ENCODE assay signal across 9 mouse cellular contexts in genomic region chr6:124807986-124808357, GRCm38 (mm10). TPM values are rescaled to one million over a fixed set of nuclear protein-coding genes. Genes with fewer than 3 reads are reported as not detected.
DNase-seq lines count a peak whose midpoint lies in the region; ATAC-seq and TF ChIP-seq lines count a peak whose summit lies in the region.
"Had no signal": no experiment of that assay in that cellular context is flagged by ENCODE, and none has a peak within 500 bp of the region (broad histone marks: within the 10 kb centered on the region; RNA-seq: fewer than 3 reads in every experiment).

No protein-coding gene starts in this region.

- peaks cover 36% of the 10 kb centered on the region for H3K4me1 ChIP-seq in kidney, embryonic 16.5 days (ENCODE audit: insufficient read depth, low read length)
- peaks cover 31% of the 10 kb centered on the region for H3K4me1 ChIP-seq in embryonic facial prominence, embryonic 12.5 days
- peaks cover 21% of the 10 kb centered on the region for H3K4me1 ChIP-seq in hindbrain, postnatal 0 days (ENCODE audit: insufficient read depth, low read length)
- H3K4me1 ChIP-seq in midbrain, postnatal 0 days (ENCODE audit: insufficient read depth, low read length), result peaks cover 9% of the 10 kb centered on the region; the same call in 1 of the 2 replicates

- peak overlapping the region; percentile 98 for H3K4me2 ChIP-seq in kidney, embryonic 16.5 days (replicated peaks; ENCODE audit: low read depth, low read length)
- peak overlapping the region; percentile 98 for H3K4me2 ChIP-seq in embryonic facial prominence, embryonic 12.5 days (replicated peaks)
- peak overlapping the region; percentile 97 for H3K4me2 ChIP-seq in hindbrain, postnatal 0 days (ENCODE audit: low read depth, low read length)
- H3K4me2 ChIP-seq in midbrain, postnatal 0 days (ENCODE audit: low read depth, low read length, poor library complexity, severe bottlenecking), result peak overlapping the region; percentile 69

- peak overlapping the region; percentile 72 for H3K4me3 ChIP-seq in kidney, embryonic 16.5 days (ENCODE audit: low read length)
- peak overlapping the region; percentile 60; the same call in 1 of the 2 replicates for H3K4me3 ChIP-seq in embryonic facial prominence, embryonic 12.5 days
- peak overlapping the region; percentile 51 for H3K4me3 ChIP-seq in hindbrain, postnatal 0 days (ENCODE audit: low read length)
- H3K4me3 ChIP-seq in midbrain, postnatal 0 days (ENCODE audit: low read depth, low read length), result peak overlapping the region; percentile 43

- peak overlapping the region; percentile 86 for H3K9ac ChIP-seq in kidney, embryonic 16.5 days (replicated peaks; ENCODE audit: low read length)
- no peak overlapping the region for H3K9ac ChIP-seq in embryonic facial prominence, embryonic 12.5 days
- no peak overlapping the region for H3K9ac ChIP-seq in hindbrain, postnatal 0 days (replicated peaks; ENCODE audit: low read length)
- H3K9ac ChIP-seq in midbrain, postnatal 0 days (replicated peaks; ENCODE audit: low read length, poor library complexity, severe bottlenecking), result no peak overlapping the region

- peaks cover 11% of the 10 kb centered on the region for H3K36me3 ChIP-seq in kidney, embryonic 16.5 days (ENCODE audit: insufficient read depth, low read length)
- H3K36me3 ChIP-seq in embryonic facial prominence, embryonic 12.5 days, result peaks cover 21% of the 10 kb centered on the region
- H3K36me3 ChIP-seq in hindbrain, postnatal 0 days (ENCODE audit: insufficient read depth, low read length), result no peaks in the 10 kb centered on the region
- H3K36me3 ChIP-seq in midbrain, postnatal 0 days (ENCODE audit: insufficient read depth, low read length), result 0 out of 2 replicates have a peak, but pooled peaks cover 10% of the 10 kb centered on the region

- ATAC-seq in kidney, embryonic 16.5 days (ENCODE audit: low FRiP score, low TSS enrichment), result no peak
- ATAC-seq in embryonic facial prominence, embryonic 12.5 days (ENCODE audit: insufficient number of reproducible peaks, insufficient read depth, low FRiP score, low TSS enrichment), result no peak
- ATAC-seq in hindbrain, postnatal 0 days, result no peak
- no peak for ATAC-seq in midbrain, postnatal 0 days (ENCODE audit: low FRiP score)

- no peak for DNase-seq in kidney, adult 18-20 months
- DNase-seq in hindbrain, postnatal 0 days (ENCODE audit: low spot score), result no peak
- no peak for DNase-seq in midbrain, postnatal 0 days (ENCODE audit: low spot score)
- no peak for DNase-seq in layer of hippocampus, postnatal 25 days (ENCODE audit: extremely low spot score in 1 of 2, low spot score in 1 of 2)
- DNase-seq in left cerebral cortex, postnatal 25 days (ENCODE audit: low spot score in 2 of 2), result no peak
- DNase-seq in frontal cortex, adult 2 months (ENCODE audit: extremely low spot score in 1 of 2, low spot score in 1 of 2), result no peak

- no peak for TF ChIP-seq CTCF in hindbrain, postnatal 0 days (IDR thresholded peaks at IDR 0.05; ENCODE audit: low read depth)
- TF ChIP-seq CTCF in midbrain, postnatal 0 days (IDR thresholded peaks at IDR 0.05), result no peak

- 71% methylated on average over 6 of the region's 6 CpGs for WGBS in kidney, embryonic 16.5 days
- WGBS in embryonic facial prominence, embryonic 12.5 days, result 81% methylated on average over 6 of the region's 6 CpGs
- 83% methylated on average over 6 of the region's 6 CpGs for WGBS in hindbrain, postnatal 0 days
- 89% methylated on average over 6 of the region's 6 CpGs for WGBS in midbrain, postnatal 0 days

- H3K27me3 ChIP-seq in kidney, embryonic 16.5 days (ENCODE audit: insufficient read depth, low read length), result no peaks in the 10 kb centered on the region
- H3K27me3 ChIP-seq in embryonic facial prominence, embryonic 12.5 days, result no peaks in the 10 kb centered on the region
- no peaks in the 10 kb centered on the region for H3K27me3 ChIP-seq in hindbrain, postnatal 0 days (ENCODE audit: insufficient read depth, low read length)
- H3K27me3 ChIP-seq in midbrain, postnatal 0 days (ENCODE audit: insufficient read depth, low read length), result no peaks in the 10 kb centered on the region
- H3K27me3 ChIP-seq: Patski had no signal

- intact Hi-C loops in left cerebral cortex, postnatal 25 days (cut with DNase I), result no loop called here

- peak overlapping the region; percentile 98 for H3K27ac ChIP-seq in kidney, embryonic 16.5 days (ENCODE audit: low read length)
- peak overlapping the region; percentile 91 for H3K27ac ChIP-seq in embryonic facial prominence, embryonic 12.5 days
- peak overlapping the region; percentile 78 for H3K27ac ChIP-seq in hindbrain, postnatal 0 days
- H3K27ac ChIP-seq in midbrain, postnatal 0 days (ENCODE audit: low read depth, low read length), result no peak overlapping the region

- no peaks in the 10 kb centered on the region for H3K9me3 ChIP-seq in kidney, embryonic 16.5 days (ENCODE audit: low read length)
- no peaks in the 10 kb centered on the region for H3K9me3 ChIP-seq in embryonic facial prominence, embryonic 12.5 days
- H3K9me3 ChIP-seq in hindbrain, postnatal 0 days (ENCODE audit: low read length), result no peaks in the 10 kb centered on the region
- H3K9me3 ChIP-seq in midbrain, postnatal 0 days (ENCODE audit: low read length), result no peaks in the 10 kb centered on the region

RNA-seq across cellular contexts. Expression of gene Spsb2, which starts 0.5 kb away (rescaled TPM):
- polyA plus RNA-seq in kidney, embryonic 16.5 days (2015; fragmentation: Nextera tagmentation; extraction: Ambion mirVana), result 20.9 and 21.5 TPM in 2 replicates
- polyA plus RNA-seq in embryonic facial prominence, embryonic 12.5 days (2016; fragmentation: Nextera tagmentation; extraction: Ambion mirVana), result 7.8 and 10.5 TPM in 2 replicates
- 7.3 and 8.7 TPM in 2 replicates for total RNA-seq in hindbrain, postnatal 0 days (2014; rRNA removed)
- polyA plus RNA-seq in hindbrain, postnatal 0 days (2015; fragmentation: Nextera tagmentation; extraction: Ambion mirVana), result 9.6 and 9.8 TPM in 2 replicates
- 5.9 and 9.3 TPM in 2 replicates for total RNA-seq in midbrain, postnatal 0 days (2014; rRNA removed)
- 10.2 and 10.9 TPM in 2 replicates for polyA plus RNA-seq in midbrain, postnatal 0 days (2015; fragmentation: Nextera tagmentation; extraction: Ambion mirVana)
- total RNA-seq in layer of hippocampus, postnatal 25 days (2021), result 1 to 10 TPM; 4.5 to 6.0 TPM
- 1 to 10 TPM; 4.4 to 5.2 TPM for total RNA-seq in left cerebral cortex, postnatal 25 days (2021)
- polyA plus RNA-seq in frontal cortex, adult 2 months (2012; rRNA removed), result 7.0 and 7.3 TPM in 2 replicates

RNA-seq across cellular contexts. Expression of gene Tpi1, which starts 6.1 kb away (rescaled TPM):
- 851 and 866 TPM in 2 replicates for polyA plus RNA-seq in kidney, embryonic 16.5 days (2015; fragmentation: Nextera tagmentation; extraction: Ambion mirVana)
- 615 and 621 TPM in 2 replicates for polyA plus RNA-seq in embryonic facial prominence, embryonic 12.5 days (2016; fragmentation: Nextera tagmentation; extraction: Ambion mirVana)
- 506 and 525 TPM in 2 replicates for total RNA-seq in hindbrain, postnatal 0 days (2014; rRNA removed)
- polyA plus RNA-seq in hindbrain, postnatal 0 days (2015; fragmentation: Nextera tagmentation; extraction: Ambion mirVana), result 515 and 534 TPM in 2 replicates
- total RNA-seq in midbrain, postnatal 0 days (2014; rRNA removed), result 392 and 419 TPM in 2 replicates
- 415 and 480 TPM in 2 replicates for polyA plus RNA-seq in midbrain, postnatal 0 days (2015; fragmentation: Nextera tagmentation; extraction: Ambion mirVana)
- total RNA-seq in layer of hippocampus, postnatal 25 days (2021), result 100 to 1,000 TPM; 685 to 811 TPM
- total RNA-seq in left cerebral cortex, postnatal 25 days (2021), result 100 to 1,000 TPM; 739 to 808 TPM
- polyA plus RNA-seq in frontal cortex, adult 2 months (2012; rRNA removed), result 861 and 922 TPM in 2 replicates

RNA-seq across cellular contexts. Expression of gene Usp5, which starts 21.3 kb away (rescaled TPM):
- polyA plus RNA-seq in kidney, embryonic 16.5 days (2015; fragmentation: Nextera tagmentation; extraction: Ambion mirVana), result 174 TPM in 2 replicates
- 191 and 197 TPM in 2 replicates for polyA plus RNA-seq in embryonic facial prominence, embryonic 12.5 days (2016; fragmentation: Nextera tagmentation; extraction: Ambion mirVana)
- 222 and 233 TPM in 2 replicates for total RNA-seq in hindbrain, postnatal 0 days (2014; rRNA removed)
- polyA plus RNA-seq in hindbrain, postnatal 0 days (2015; fragmentation: Nextera tagmentation; extraction: Ambion mirVana), result 182 and 189 TPM in 2 replicates
- 218 and 219 TPM in 2 replicates for total RNA-seq in midbrain, postnatal 0 days (2014; rRNA removed)
- polyA plus RNA-seq in midbrain, postnatal 0 days (2015; fragmentation: Nextera tagmentation; extraction: Ambion mirVana), result 201 and 214 TPM in 2 replicates
- total RNA-seq in layer of hippocampus, postnatal 25 days (2021), result 100 to 1,000 TPM; 164 to 183 TPM
- total RNA-seq in left cerebral cortex, postnatal 25 days (2021), result 100 to 1,000 TPM; 176 to 177 TPM
- 133 and 147 TPM in 2 replicates for polyA plus RNA-seq in frontal cortex, adult 2 months (2012; rRNA removed)

RNA-seq across cellular contexts. Expression of gene Cdca3, which starts 21.4 kb away (rescaled TPM):
- polyA plus RNA-seq in kidney, embryonic 16.5 days (2015; fragmentation: Nextera tagmentation; extraction: Ambion mirVana), result 187 and 193 TPM in 2 replicates
- polyA plus RNA-seq in embryonic facial prominence, embryonic 12.5 days (2016; fragmentation: Nextera tagmentation; extraction: Ambion mirVana), result 157 and 166 TPM in 2 replicates
- 34.7 and 39.9 TPM in 2 replicates for total RNA-seq in hindbrain, postnatal 0 days (2014; rRNA removed)
- 40.9 and 47.3 TPM in 2 replicates for polyA plus RNA-seq in hindbrain, postnatal 0 days (2015; fragmentation: Nextera tagmentation; extraction: Ambion mirVana)
- 9.4 and 16.7 TPM in 2 replicates for total RNA-seq in midbrain, postnatal 0 days (2014; rRNA removed)
- polyA plus RNA-seq in midbrain, postnatal 0 days (2015; fragmentation: Nextera tagmentation; extraction: Ambion mirVana), result 15.0 and 16.0 TPM in 2 replicates
- total RNA-seq in layer of hippocampus, postnatal 25 days (2021), result 1 to 10 TPM; 1.1 to 1.2 TPM
- total RNA-seq in left cerebral cortex, postnatal 25 days (2021), result 1 to 10 TPM in 1 of 2 experiments, under 1 TPM in 1; 0.50 to 1.1 TPM
- polyA plus RNA-seq in frontal cortex, adult 2 months (2012; rRNA removed), result 2.2 and 2.8 TPM in 2 replicates

RNA-seq across cellular contexts. Expression of gene Lrrc23, which starts 28.4 kb away (rescaled TPM):
- 1.0 and 1.2 TPM in 2 replicates for polyA plus RNA-seq in kidney, embryonic 16.5 days (2015; fragmentation: Nextera tagmentation; extraction: Ambion mirVana)
- 0.59 and 1.0 TPM in 2 replicates for polyA plus RNA-seq in embryonic facial prominence, embryonic 12.5 days (2016; fragmentation: Nextera tagmentation; extraction: Ambion mirVana)
- total RNA-seq in hindbrain, postnatal 0 days (2014; rRNA removed), result 6.7 and 9.2 TPM in 2 replicates
- 5.4 and 8.7 TPM in 2 replicates for polyA plus RNA-seq in hindbrain, postnatal 0 days (2015; fragmentation: Nextera tagmentation; extraction: Ambion mirVana)
- total RNA-seq in midbrain, postnatal 0 days (2014; rRNA removed), result 12.7 and 12.8 TPM in 2 replicates
- polyA plus RNA-seq in midbrain, postnatal 0 days (2015; fragmentation: Nextera tagmentation; extraction: Ambion mirVana), result 6.1 and 9.0 TPM in 2 replicates
- total RNA-seq in layer of hippocampus, postnatal 25 days (2021), result 1 to 10 TPM; 1.7 TPM
- total RNA-seq in left cerebral cortex, postnatal 25 days (2021), result 1 to 10 TPM; 1.5 to 1.9 TPM
- polyA plus RNA-seq in frontal cortex, adult 2 months (2012; rRNA removed), result 5.0 and 7.6 TPM in 2 replicates
- polyA plus RNA-seq: Patski had no signal
